In the genomic region with DNA sequence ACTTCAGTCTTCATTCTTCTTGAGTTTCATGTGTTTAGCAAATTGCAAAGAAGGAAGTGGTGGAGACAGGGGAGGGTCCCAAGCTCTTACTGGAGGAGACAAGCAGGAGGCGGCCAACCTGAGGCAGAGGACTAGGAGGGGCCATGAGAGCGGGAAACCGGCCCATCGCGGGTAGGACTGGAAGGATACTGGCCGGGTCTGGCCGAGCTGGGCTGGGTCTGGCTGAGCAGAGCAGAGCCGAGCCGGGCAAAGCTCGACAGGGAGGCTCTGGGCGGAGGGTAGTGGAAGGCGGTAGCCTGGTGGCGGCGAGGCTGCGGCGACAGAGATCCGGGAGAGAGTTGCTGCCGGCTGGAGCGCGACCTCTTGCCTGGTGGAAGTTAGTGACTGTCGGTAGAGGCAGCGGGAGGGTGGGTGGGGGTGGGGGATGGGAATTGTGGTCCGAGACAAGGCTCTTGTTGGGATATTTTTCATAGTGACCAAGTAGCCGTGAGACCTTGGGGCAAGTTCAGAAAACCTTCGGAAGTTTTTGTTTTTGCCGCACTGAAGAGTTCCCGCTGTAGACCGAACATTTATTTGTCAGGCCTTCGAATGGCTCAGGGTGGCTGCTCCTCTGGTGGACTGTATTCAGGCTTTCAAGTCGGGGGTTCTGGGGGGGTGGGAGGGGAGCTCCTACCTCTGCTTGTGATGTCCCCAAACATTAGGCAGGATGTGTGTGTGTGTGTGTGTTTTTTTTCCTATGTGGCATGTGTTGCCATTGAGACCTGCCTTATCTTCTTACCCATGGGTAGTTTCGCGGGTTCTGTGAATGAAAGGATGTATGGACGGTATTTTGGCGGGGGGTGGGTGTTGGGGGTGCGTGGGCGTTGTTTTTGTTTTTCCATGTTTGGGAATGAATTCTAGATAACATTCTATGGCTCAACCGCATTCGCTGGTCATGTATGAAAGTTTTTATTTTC, we compare ENCODE assay signal across 8 mouse cellular contexts. TPM values are rescaled to one million over a fixed set of nuclear protein-coding genes. Genes with fewer than 3 reads are reported as not detected.
DNase-seq lines count a peak whose midpoint lies in the region; ATAC-seq and TF ChIP-seq lines count a peak whose summit lies in the region.

TSS of gene Slc43a3 (plus strand) at position 106 of the 956 bp plus-strand sequence.

- H3K4me3 ChIP-seq in intestine, postnatal 0 days (ENCODE audit: low read depth, low read length), result peak within 1 kb of the TSS; percentile 43
- H3K4me3 ChIP-seq in lung, embryonic 14.5 days (ENCODE audit: low read depth, low read length), result peak within 1 kb of the TSS; percentile 49
- H3K4me3 ChIP-seq in neural tube, embryonic 15.5 days (replicated peaks), result peak within 1 kb of the TSS; percentile 32

- no peaks in the 10 kb centered on the region for H3K27me3 ChIP-seq in intestine, postnatal 0 days (replicated peaks; ENCODE audit: control insufficient read depth, insufficient read depth, low read length)
- H3K27me3 ChIP-seq in lung, embryonic 14.5 days (ENCODE audit: insufficient read depth, low read length), result no peaks in the 10 kb centered on the region
- H3K27me3 ChIP-seq in neural tube, embryonic 15.5 days (replicated peaks), result no peaks in the 10 kb centered on the region

- no peaks in the 10 kb centered on the region for H3K9me3 ChIP-seq in intestine, postnatal 0 days (ENCODE audit: control insufficient read depth)
- no peaks in the 10 kb centered on the region for H3K9me3 ChIP-seq in lung, embryonic 14.5 days (ENCODE audit: low read depth, low read length)
- no peaks in the 10 kb centered on the region for H3K9me3 ChIP-seq in neural tube, embryonic 15.5 days (replicated peaks)

- WGBS in intestine, postnatal 0 days, result 14% methylated on average over 38 of the region's 38 CpGs
- WGBS in lung, embryonic 14.5 days, result 7% methylated on average over 38 of the region's 38 CpGs
- 25% methylated on average over 37 of the region's 38 CpGs for WGBS in neural tube, embryonic 15.5 days

- 0 out of 2 replicates have a peak, but pooled peaks cover 5% of the 10 kb centered on the region for H3K4me1 ChIP-seq in intestine, postnatal 0 days (replicated peaks; ENCODE audit: control insufficient read depth, insufficient read depth, low read length)
- peaks cover 9% of the 10 kb centered on the region for H3K4me1 ChIP-seq in lung, embryonic 14.5 days (ENCODE audit: insufficient read depth)
- no peaks in the 10 kb centered on the region for H3K4me1 ChIP-seq in neural tube, embryonic 15.5 days

- H3K4me2 ChIP-seq in intestine, postnatal 0 days (replicated peaks; ENCODE audit: low read depth), result peak within 1 kb of the TSS; percentile 65
- peak within 1 kb of the TSS; percentile 61 for H3K4me2 ChIP-seq in lung, embryonic 14.5 days
- peak within 1 kb of the TSS; percentile 52 for H3K4me2 ChIP-seq in neural tube, embryonic 15.5 days

- no peak for TF ChIP-seq CTCF in intestine, postnatal 0 days (IDR thresholded peaks at IDR 0.05; ENCODE audit: low read depth)
- TF ChIP-seq CTCF in lung, embryonic 14.5 days (IDR thresholded peaks at IDR 0.05; ENCODE audit: low read depth), result no peak

- no peaks in the 10 kb centered on the region for H3K36me3 ChIP-seq in intestine, postnatal 0 days (ENCODE audit: control insufficient read depth, insufficient read depth)
- peaks cover 25% of the 10 kb centered on the region for H3K36me3 ChIP-seq in lung, embryonic 14.5 days (ENCODE audit: insufficient read depth)
- no peaks in the 10 kb centered on the region for H3K36me3 ChIP-seq in neural tube, embryonic 15.5 days

- peak within 1 kb of the TSS; percentile 65 for H3K9ac ChIP-seq in intestine, postnatal 0 days (ENCODE audit: low read depth, low read length)
- peak within 1 kb of the TSS; percentile 64 for H3K9ac ChIP-seq in lung, embryonic 14.5 days
- no peak within 1 kb of the TSS for H3K9ac ChIP-seq in neural tube, embryonic 15.5 days (replicated peaks)

- DNase-seq in frontal cortex, postnatal 14 days (ENCODE audit: low spot score in 2 of 2), result no peak
- DNase-seq in embryo, embryonic 10.5 days (ENCODE audit: low spot score), result peak; percentile 80
- peak; percentile 89 for DNase-seq in lung, embryonic 14.5 days
- DNase-seq in thymus, postnatal 4 days, result peak; percentile 75

- peak; percentile 16; the same call in 1 of the 2 replicates for ATAC-seq in frontal cortex, adult (ENCODE audit: low TSS enrichment)
- peak; percentile 90 for ATAC-seq in granulocyte monocyte progenitor cell, adult 5-6 weeks (replicated peaks; ENCODE audit: poor library complexity, severe bottlenecking)
- peak; percentile 25 for ATAC-seq in intestine, postnatal 0 days
- ATAC-seq in lung, embryonic 14.5 days (ENCODE audit: insufficient read depth), result peak; percentile 99
- ATAC-seq in neural tube, embryonic 15.5 days (ENCODE audit: low FRiP score), result peak; percentile 63; the same call in 1 of the 2 replicates

- peak within 1 kb of the TSS; percentile 76 for H3K27ac ChIP-seq in intestine, postnatal 0 days (ENCODE audit: low read depth, low read length)
- H3K27ac ChIP-seq in lung, embryonic 14.5 days (ENCODE audit: low read depth), result peak within 1 kb of the TSS; percentile 90
- no peak within 1 kb of the TSS for H3K27ac ChIP-seq in neural tube, embryonic 15.5 days (replicated peaks)

RNA-seq across cellular contexts. Expression of gene Slc43a3, which starts in this region (rescaled TPM):
- 123 and 129 TPM in 2 replicates for total RNA-seq in granulocyte monocyte progenitor cell, adult 5-6 weeks (2014; fragmentation: Nextera tagmentation)
- 96.1 and 109 TPM in 2 replicates for total RNA-seq in granulocyte monocyte progenitor cell, adult 5-6 weeks (2017)
- polyA plus RNA-seq in intestine, postnatal 0 days (2015; fragmentation: Nextera tagmentation; extraction: Ambion mirVana), result 42.5 and 48.0 TPM in 2 replicates
- 77.4 and 78.9 TPM in 2 replicates for polyA plus RNA-seq in lung, embryonic 14.5 days (2014; fragmentation: Nextera tagmentation; extraction: Ambion mirVana)
- polyA plus RNA-seq in neural tube, embryonic 15.5 days (2015; fragmentation: Nextera tagmentation; extraction: Ambion mirVana), result 5.7 and 15.2 TPM in 2 replicates

Comparison
In these comparisons a context has a peak if more than half of its experiments do, and no peak if none do; other contexts are left out.
1. ATAC-seq: peak in every context shown above with its lines; median percentile 99 in lung, embryonic 14.5 days; 90 in granulocyte monocyte progenitor cell, adult 5-6 weeks; 63 in neural tube, embryonic 15.5 days; 25 in intestine, postnatal 0 days; 16 in frontal cortex, adult.
2. DNase-seq: peak in embryo, embryonic 10.5 days (single experiment), lung, embryonic 14.5 days (single experiment) and thymus, postnatal 4 days (single experiment); none in frontal cortex, postnatal 14 days (0 of 2).
3. Peak in every context shown above with its lines, with median percentiles within 50 percentile points of each other: H3K4me2 ChIP-seq and H3K4me3 ChIP-seq.